Mouse (Mus musculus) stomach, embryonic 14.5 days (tissue): ENCODE results near the gene Klf16. TPM values are rescaled to one million over a fixed set of nuclear protein-coding genes. Genes with fewer than 3 reads are reported as not detected.

ENCODE experiments used
- ATAC-seq: fragments of 200-750 bp; cut with Nextera tagmentation; 2 replicates; pipeline ENCODE4 v1.8.0; 2017; ENCODE audit warnings: low read depth, moderate TSS enrichment; ENCODE audit not compliant: insufficient number of reproducible peaks, insufficient read depth, low FRiP score
- H3K27ac ChIP-seq: fragments of 300-500 bp; sonication (generic); 2 replicates; pipeline ENCODE4 v1.5.1; 2014; ENCODE audit warnings: mild to moderate bottlenecking, low read length, moderate library complexity, mixed read lengths
- H3K27me3 ChIP-seq: fragments of 300-500 bp; sonication (generic); 2 replicates; pipeline ENCODE4 v1.6.1; 2014; ENCODE audit warnings: low read length, control low read depth, mixed read lengths; ENCODE audit not compliant: control insufficient read depth, insufficient read depth
- H3K36me3 ChIP-seq: fragments of 300-500 bp; sonication (generic); 2 replicates; pipeline ENCODE4 v1.6.1; 2014; ENCODE audit warnings: mild to moderate bottlenecking, control low read depth, low read length, moderate library complexity, mixed read lengths; ENCODE audit not compliant: control insufficient read depth, insufficient read depth
- H3K4me1 ChIP-seq: fragments of 300-500 bp; sonication (generic); 2 replicates; pipeline ENCODE4 v1.6.1; 2014; ENCODE audit warnings: low read length, control low read depth, mixed read lengths; ENCODE audit not compliant: control insufficient read depth, insufficient read depth
- H3K4me2 ChIP-seq: fragments of 300-500 bp; sonication (generic); replicated peaks from 2 replicates; pipeline ENCODE4 v1.6.1; 2014; ENCODE audit warnings: low read depth, low read length, control low read depth
- H3K4me3 ChIP-seq: fragments of 300-500 bp; sonication (generic); 2 replicates; pipeline ENCODE4 v1.5.1; 2014; ENCODE audit warnings: low read depth, low read length, control low read depth
- H3K9ac ChIP-seq: fragments of 300-500 bp; sonication (generic); replicated peaks from 2 replicates; pipeline ENCODE4 v1.6.1; 2014; ENCODE audit warnings: low read depth, mild to moderate bottlenecking, control low read depth, low read length, moderate library complexity, mixed read lengths
- H3K9me3 ChIP-seq: fragments of 300-500 bp; sonication (generic); 2 replicates; pipeline ENCODE4 v1.6.1; 2016; ENCODE audit warnings: low read depth, low read length, control low read depth; ENCODE audit not compliant: control insufficient read depth
- WGBS: fragments of 180-500 bp; shearing (Covaris S2); extraction: QIAGEN DNeasy Blood & Tissue Kit; methylation state at CpG from one replicate; pipeline ENCODE4 v1.1.7; 2014; 5-methylcytosine and 5-hydroxymethylcytosine counted together
- polyA plus RNA-seq: library from polyadenylated mRNA; unstranded; fragments of >200 nt; fragmentation: Nextera tagmentation; extraction: Ambion mirVana; gene quantifications from 2 replicates; pipeline ENCODE4 v1.2.1, GENCODE M21; 2014

The Klf16 gene
- polyA plus RNA-seq, 1 experiment from 2014 or later = 8.1 TPM

- Histone ChIP-seq H3K27ac (no peak overlapping the region), H3K4me1 (0 out of 2 replicates have a peak, but pooled peaks cover 5% of the 10 kb centered on the region), H3K9me3 (no peaks in the 10 kb centered on the region), H3K4me3 (no peak overlapping the region), H3K36me3 (no peaks in the 10 kb centered on the region), H3K9ac (no peak overlapping the region), H3K4me2 (no peak overlapping the region), H3K27me3 (peaks cover 9% of the 10 kb centered on the region; the same call in 1 of the 2 replicates)
- 11% methylated on average over 13 of the region's 13 CpGs for WGBS
- ATAC-seq = no peak
Measured at GRCm38 (mm10) chr10:80535711-80536110, 41.4 kb downstream of the Klf16 start.

- Histone ChIP-seq H3K4me1 (0 out of 2 replicates have a peak, but pooled peaks cover 5% of the 10 kb centered on the region), H3K9ac (no peak overlapping the region), H3K4me2 (0 out of 2 replicates have a peak overlapping the region, but pooled peaks have one; percentile 12), H3K27ac (no peak overlapping the region), H3K9me3 (no peaks in the 10 kb centered on the region), H3K4me3 (0 out of 2 replicates have a peak overlapping the region, but pooled peaks have one; percentile 8), H3K27me3 (peaks cover 9% of the 10 kb centered on the region; the same call in 1 of the 2 replicates), H3K36me3 (no peaks in the 10 kb centered on the region)
- ATAC-seq = no peak
- 12% methylated on average over 14 of the region's 14 CpGs for WGBS
Measured at GRCm38 (mm10) chr10:80535071-80535470, 42.0 kb downstream of the Klf16 start.

- Histone ChIP-seq H3K36me3 (no peaks in the 10 kb centered on the region), H3K4me1 (0 out of 2 replicates have a peak, but pooled peaks cover 5% of the 10 kb centered on the region), H3K9me3 (no peaks in the 10 kb centered on the region), H3K9ac (no peak overlapping the region), H3K27ac (no peak overlapping the region), H3K27me3 (peaks cover 9% of the 10 kb centered on the region; the same call in 1 of the 2 replicates), H3K4me3 (no peak overlapping the region), H3K4me2 (no peak overlapping the region)
- peak; percentile 51; the same call in 1 of the 2 replicates for ATAC-seq
- WGBS = 12% methylated on average over 7 of the region's 7 CpGs
Measured at GRCm38 (mm10) chr10:80533704-80534103, 43.4 kb downstream of the Klf16 start.

GRCm38 (mm10) chr10:80532783-80533182 is 44.3 kb downstream of the Klf16 start:
- Histone ChIP-seq H3K27ac (no peak overlapping the region), H3K27me3 (peaks cover 9% of the 10 kb centered on the region; the same call in 1 of the 2 replicates), H3K36me3 (no peaks in the 10 kb centered on the region), H3K4me3 (no peak overlapping the region), H3K9me3 (no peaks in the 10 kb centered on the region), H3K4me1 (0 out of 2 replicates have a peak, but pooled peaks cover 5% of the 10 kb centered on the region), H3K9ac (no peak overlapping the region), H3K4me2 (no peak overlapping the region)
- ATAC-seq = no peak
- WGBS = 85% methylated on average over 11 of the region's 11 CpGs

- Histone ChIP-seq H3K27me3 (no peaks in the 10 kb centered on the region), H3K4me3 (no peak overlapping the region), H3K36me3 (no peaks in the 10 kb centered on the region), H3K4me1 (peaks cover 4% of the 10 kb centered on the region; the same call in 1 of the 2 replicates), H3K27ac (no peak overlapping the region), H3K9me3 (no peaks in the 10 kb centered on the region), H3K4me2 (peak overlapping the region; percentile 12; the same call in 1 of the 2 replicates), H3K9ac (no peak overlapping the region)
- ATAC-seq = peak; percentile 84; the same call in 1 of the 2 replicates
- 11% methylated on average over 9 of the region's 9 CpGs for WGBS
Measured at GRCm38 (mm10) chr10:80526172-80526571, 50.9 kb downstream of the Klf16 start.

- Histone ChIP-seq H3K9me3 (peaks cover 3% of the 10 kb centered on the region; the same call in 1 of the 2 replicates), H3K36me3 (no peaks in the 10 kb centered on the region), H3K4me2 (no peak overlapping the region), H3K27me3 (no peaks in the 10 kb centered on the region), H3K9ac (no peak overlapping the region), H3K4me3 (no peak overlapping the region), H3K4me1 (peaks cover 4% of the 10 kb centered on the region; the same call in 1 of the 2 replicates), H3K27ac (no peak overlapping the region)
- 93% methylated on average over 7 of the region's 7 CpGs for WGBS
- no peak for ATAC-seq
Measured at GRCm38 (mm10) chr10:80523299-80523698, 53.8 kb downstream of the Klf16 start.

- no peaks in the 10 kb centered on the region for H3K36me3 ChIP-seq
- H3K4me2 ChIP-seq = no peak overlapping the region
- no peak overlapping the region for H3K9ac ChIP-seq
- no peak overlapping the region for H3K4me3 ChIP-seq
- no peak overlapping the region for H3K27ac ChIP-seq
- H3K27me3 ChIP-seq = peaks cover 6% of the 10 kb centered on the region; the same call in 1 of the 2 replicates
- WGBS = 75% methylated on average over 2 of the region's 2 CpGs
- no peak for ATAC-seq
- no peaks in the 10 kb centered on the region for H3K4me1 ChIP-seq
- H3K9me3 ChIP-seq = peaks cover 3% of the 10 kb centered on the region; the same call in 1 of the 2 replicates
Measured at GRCm38 (mm10) chr10:80519287-80519686, 57.8 kb downstream of the Klf16 start.
